Mouse (Mus musculus) forebrain, embryonic 13.5 days (tissue): ENCODE measurements around the gene Tns1. TPM values are rescaled to one million over a fixed set of nuclear protein-coding genes. Genes with fewer than 3 reads are reported as not detected.

Experiments used
- ATAC-seq: fragments of 200-750 bp; cut with Nextera tagmentation; 2 replicates; pipeline ENCODE4 v1.8.0; 2017
- H3K27ac ChIP-seq: fragments of 300-500 bp; sonication (generic); 2 replicates; pipeline ENCODE4 v1.5.1; 2015; ENCODE audit warnings: inconsistent platforms, mild to moderate bottlenecking, moderate library complexity
- H3K27me3 ChIP-seq: fragments of 300-500 bp; sonication (generic); 2 replicates; pipeline ENCODE4 v1.6.1; 2015; ENCODE audit warnings: mild to moderate bottlenecking, inconsistent platforms
- H3K36me3 ChIP-seq: fragments of 300-500 bp; sonication (generic); 2 replicates; pipeline ENCODE4 v1.6.1; 2015; ENCODE audit warnings: mild to moderate bottlenecking, inconsistent platforms; ENCODE audit not compliant: poor library complexity, severe bottlenecking
- H3K4me1 ChIP-seq: fragments of 300-500 bp; sonication (generic); 2 replicates; pipeline ENCODE4 v1.6.1; 2015; ENCODE audit warnings: inconsistent platforms
- H3K4me2 ChIP-seq: fragments of 300-500 bp; sonication (generic); 2 replicates; pipeline ENCODE4 v1.6.1; 2015; ENCODE audit warnings: inconsistent platforms, mild to moderate bottlenecking, moderate library complexity
- H3K4me3 ChIP-seq: fragments of 300-500 bp; sonication (generic); 2 replicates; pipeline ENCODE4 v1.5.1; 2015; ENCODE audit warnings: mild to moderate bottlenecking, inconsistent platforms
- H3K9ac ChIP-seq: fragments of 300-500 bp; sonication (generic); 2 replicates; pipeline ENCODE4 v1.6.1; 2015; ENCODE audit warnings: mild to moderate bottlenecking, inconsistent platforms
- H3K9me3 ChIP-seq: fragments of 300-500 bp; sonication (generic); replicated peaks from 2 replicates; pipeline ENCODE4 v1.6.1; 2016; ENCODE audit warnings: inconsistent platforms
- WGBS: fragments of 180-500 bp; shearing (Covaris S2); methylation state at CpG from one replicate; pipeline ENCODE4 v1.1.7; 2015; 5-methylcytosine and 5-hydroxymethylcytosine counted together
- polyA plus RNA-seq: library from polyadenylated mRNA; unstranded; fragments of >200 nt; fragmentation: Nextera tagmentation; extraction: Ambion mirVana; gene quantifications from 2 replicates; pipeline ENCODE4 v1.2.1, GENCODE M21; 2015

The Tns1 gene
- polyA plus RNA-seq, 1 experiment from 2014 or later = 10.4 TPM

GRCm38 (mm10) chr1:73998925-73999375, 125.3 kb downstream of the Tns1 start:
- Histone ChIP-seq H3K27ac (no peak overlapping the region), H3K4me2 (no peak overlapping the region), H3K9ac (no peak overlapping the region), H3K9me3 (no peaks in the 10 kb centered on the region), H3K4me1 (peaks cover 6% of the 10 kb centered on the region; the same call in 1 of the 2 replicates), H3K27me3 (no peaks in the 10 kb centered on the region), H3K4me3 (no peak overlapping the region), H3K36me3 (no peaks in the 10 kb centered on the region)
- no peak for ATAC-seq
- WGBS = 76% methylated on average over 5 of the region's 5 CpGs

- Histone ChIP-seq H3K4me3 (no peak overlapping the region), H3K4me1 (peaks cover 6% of the 10 kb centered on the region; the same call in 1 of the 2 replicates), H3K27me3 (no peaks in the 10 kb centered on the region), H3K27ac (no peak overlapping the region), H3K9me3 (no peaks in the 10 kb centered on the region), H3K36me3 (no peaks in the 10 kb centered on the region), H3K9ac (no peak overlapping the region), H3K4me2 (no peak overlapping the region)
- ATAC-seq = no peak
- 73% methylated on average over 9 of the region's 9 CpGs for WGBS
These were observed 126.0 kb downstream of the Tns1 start for GRCm38 (mm10) chr1:73998131-73998865.

- Histone ChIP-seq H3K4me1 (peaks cover 6% of the 10 kb centered on the region; the same call in 1 of the 2 replicates), H3K27me3 (no peaks in the 10 kb centered on the region), H3K36me3 (no peaks in the 10 kb centered on the region), H3K27ac (no peak overlapping the region), H3K9me3 (no peaks in the 10 kb centered on the region), H3K9ac (no peak overlapping the region), H3K4me3 (no peak overlapping the region), H3K4me2 (no peak overlapping the region)
- no peak for ATAC-seq
- 91% methylated on average over 6 of the region's 6 CpGs for WGBS
These were observed 126.9 kb downstream of the Tns1 start for GRCm38 (mm10) chr1:73997341-73997740.

GRCm38 (mm10) chr1:73996650-73997049, 127.6 kb downstream of the Tns1 start:
- H3K27ac ChIP-seq = no peak overlapping the region
- ATAC-seq = no peak
- H3K4me2 ChIP-seq = no peak overlapping the region
- peaks cover 6% of the 10 kb centered on the region; the same call in 1 of the 2 replicates for H3K4me1 ChIP-seq
- WGBS = 94% methylated on average over 3 of the region's 3 CpGs
- H3K4me3 ChIP-seq = no peak overlapping the region
- no peaks in the 10 kb centered on the region for H3K9me3 ChIP-seq
- H3K27me3 ChIP-seq = no peaks in the 10 kb centered on the region
- H3K36me3 ChIP-seq = 0 out of 2 replicates have a peak, but pooled peaks cover under 1% of the 10 kb centered on the region
- H3K9ac ChIP-seq = no peak overlapping the region

- WGBS = 56% methylated on average over 2 of the region's 2 CpGs
These were observed 128.0 kb downstream of the Tns1 start for GRCm38 (mm10) chr1:73996209-73996608.

GRCm38 (mm10) chr1:73995063-73995810, 129.0 kb downstream of the Tns1 start:
- 85% methylated on average over 13 of the region's 13 CpGs for WGBS
- no peak overlapping the region for H3K9ac ChIP-seq
- H3K4me3 ChIP-seq = no peak overlapping the region
- no peaks in the 10 kb centered on the region for H3K27me3 ChIP-seq
- H3K4me1 ChIP-seq = peaks cover 4% of the 10 kb centered on the region; the same call in 1 of the 2 replicates
- H3K36me3 ChIP-seq = 0 out of 2 replicates have a peak, but pooled peaks cover 8% of the 10 kb centered on the region
- no peak overlapping the region for H3K27ac ChIP-seq
- H3K4me2 ChIP-seq = no peak overlapping the region
- no peaks in the 10 kb centered on the region for H3K9me3 ChIP-seq
- no peak for ATAC-seq

More at GRCm38 (mm10) chr1:73996209-73996608, 128.0 kb downstream of the Tns1 start:
- no peaks in the 10 kb centered on the region for H3K9me3 ChIP-seq
- H3K36me3 ChIP-seq = 0 out of 2 replicates have a peak, but pooled peaks cover 5% of the 10 kb centered on the region
- H3K9ac ChIP-seq = no peak overlapping the region
- no peak overlapping the region for H3K27ac ChIP-seq
- no peak overlapping the region for H3K4me3 ChIP-seq
- H3K27me3 ChIP-seq = no peaks in the 10 kb centered on the region
- no peak overlapping the region for H3K4me2 ChIP-seq
- H3K4me1 ChIP-seq = peaks cover 6% of the 10 kb centered on the region; the same call in 1 of the 2 replicates
- no peak; the same call in 1 of the 2 replicates for ATAC-seq

GRCm38 (mm10) chr1:73993901-73994426, 130.3 kb downstream of the Tns1 start:
- WGBS = 85% methylated on average over 7 of the region's 7 CpGs
- ATAC-seq = no peak
- 0 out of 2 replicates have a peak, but pooled peaks cover 8% of the 10 kb centered on the region for H3K36me3 ChIP-seq

GRCm38 (mm10) chr1:73993279-73993678, 131.0 kb downstream of the Tns1 start:
- H3K4me3 ChIP-seq = no peak overlapping the region
- no peak overlapping the region for H3K9ac ChIP-seq
- H3K9me3 ChIP-seq = no peaks in the 10 kb centered on the region
- H3K4me1 ChIP-seq = no peaks in the 10 kb centered on the region
- no peaks in the 10 kb centered on the region for H3K27me3 ChIP-seq
- H3K36me3 ChIP-seq = 0 out of 2 replicates have a peak, but pooled peaks cover 8% of the 10 kb centered on the region
- no peak overlapping the region for H3K4me2 ChIP-seq
- no peak overlapping the region for H3K27ac ChIP-seq
- no peak for ATAC-seq
- 77% methylated on average over 7 of the region's 7 CpGs for WGBS

More at GRCm38 (mm10) chr1:73993901-73994426, 130.3 kb downstream of the Tns1 start:
- no peaks in the 10 kb centered on the region for H3K27me3 ChIP-seq
- H3K9me3 ChIP-seq = no peaks in the 10 kb centered on the region
- no peak overlapping the region for H3K4me2 ChIP-seq
- H3K9ac ChIP-seq = no peak overlapping the region
- no peak overlapping the region for H3K4me3 ChIP-seq
- no peaks in the 10 kb centered on the region for H3K4me1 ChIP-seq
- H3K27ac ChIP-seq = no peak overlapping the region

- Histone ChIP-seq H3K27ac (no peak overlapping the region), H3K4me2 (no peak overlapping the region), H3K9me3 (no peaks in the 10 kb centered on the region), H3K27me3 (no peaks in the 10 kb centered on the region), H3K4me1 (no peaks in the 10 kb centered on the region), H3K4me3 (no peak overlapping the region), H3K9ac (no peak overlapping the region), H3K36me3 (0 out of 2 replicates have a peak, but pooled peaks cover 8% of the 10 kb centered on the region)
- ATAC-seq = no peak
- 68% methylated on average over 5 of the region's 5 CpGs for WGBS
These were observed 131.9 kb downstream of the Tns1 start for GRCm38 (mm10) chr1:73992201-73992938.

- H3K9me3 ChIP-seq = no peaks in the 10 kb centered on the region
- no peak for ATAC-seq
- H3K9ac ChIP-seq = no peak overlapping the region
- H3K4me2 ChIP-seq = no peak overlapping the region
- H3K36me3 ChIP-seq = 0 out of 2 replicates have a peak, but pooled peaks cover 8% of the 10 kb centered on the region
- WGBS = 80% methylated on average over 7 of the region's 7 CpGs
- no peaks in the 10 kb centered on the region for H3K27me3 ChIP-seq
- no peaks in the 10 kb centered on the region for H3K4me1 ChIP-seq
- H3K4me3 ChIP-seq = no peak overlapping the region
- H3K27ac ChIP-seq = no peak overlapping the region
These were observed 133.0 kb downstream of the Tns1 start for GRCm38 (mm10) chr1:73991226-73991625.

GRCm38 (mm10) chr1:73990024-73990423, 134.2 kb downstream of the Tns1 start:
- no peak overlapping the region for H3K4me2 ChIP-seq
- ATAC-seq = no peak
- no peaks in the 10 kb centered on the region for H3K27me3 ChIP-seq

More at GRCm38 (mm10) chr1:73990024-73990423, 134.2 kb downstream of the Tns1 start:
- Histone ChIP-seq H3K9ac (no peak overlapping the region), H3K9me3 (no peaks in the 10 kb centered on the region), H3K4me3 (no peak overlapping the region), H3K36me3 (0 out of 2 replicates have a peak, but pooled peaks cover 8% of the 10 kb centered on the region), H3K27ac (no peak overlapping the region), H3K4me1 (no peaks in the 10 kb centered on the region)
- 89% methylated on average over 3 of the region's 3 CpGs for WGBS
